Mouse (Mus musculus) heart, embryonic 11.5 days (tissue): ENCODE measurements at regions not wholly inside any gene's neighbourhood (a gene's known extent, or its start where the extent isn't known, plus 50 kb on each side); places are given as distances from the start of the nearest gene placed in this dataset.

ENCODE experiments used
- ATAC-seq: fragments of 200-750 bp; cut with Nextera tagmentation; replicated peaks from 2 replicates; pipeline ENCODE4 v1.8.0; 2017; ENCODE audit warnings: moderate library complexity; ENCODE audit not compliant: insufficient number of reproducible peaks, low FRiP score, low TSS enrichment
- H3K27ac ChIP-seq: fragments of 300-500 bp; sonication (generic); 2 replicates; pipeline ENCODE4 v1.5.1; 2014; ENCODE audit warnings: mild to moderate bottlenecking, low read depth, low read length
- H3K27me3 ChIP-seq: fragments of 300-500 bp; sonication (generic); 2 replicates; pipeline ENCODE4 v1.6.1; 2014; ENCODE audit warnings: mild to moderate bottlenecking, low read length, mixed read lengths; ENCODE audit not compliant: control insufficient read depth, insufficient read depth
- H3K36me3 ChIP-seq: fragments of 300-500 bp; sonication (generic); 2 replicates; pipeline ENCODE4 v1.6.1; 2014; ENCODE audit warnings: mild to moderate bottlenecking, low read length, moderate library complexity, mixed read lengths; ENCODE audit not compliant: control insufficient read depth, insufficient read depth
- H3K4me1 ChIP-seq: fragments of 300-500 bp; sonication (generic); 2 replicates; pipeline ENCODE4 v1.6.1; 2014; ENCODE audit warnings: low read length; ENCODE audit not compliant: control insufficient read depth, insufficient read depth
- H3K4me2 ChIP-seq: fragments of 300-500 bp; sonication (generic); 2 replicates; pipeline ENCODE4 v1.6.1; 2014; ENCODE audit warnings: mild to moderate bottlenecking, moderate library complexity
- H3K4me3 ChIP-seq: fragments of 300-500 bp; sonication (generic); 2 replicates; pipeline ENCODE4 v1.5.1; 2014; ENCODE audit warnings: low read depth, low read length
- H3K9ac ChIP-seq: fragments of 300-500 bp; sonication (generic); 2 replicates; pipeline ENCODE4 v1.6.1; 2014; ENCODE audit warnings: mild to moderate bottlenecking, low read depth, low read length, moderate library complexity
- H3K9me3 ChIP-seq: fragments of 300-500 bp; sonication (generic); replicated peaks from 2 replicates; pipeline ENCODE4 v1.6.1; 2016; ENCODE audit warnings: low read length; ENCODE audit not compliant: control insufficient read depth
- WGBS: fragments of 180-500 bp; shearing (Covaris S2); extraction: QIAGEN DNeasy Blood & Tissue Kit; methylation state at CpG from one replicate; pipeline ENCODE4 v1.1.7; 2014; ENCODE audit not compliant: insufficient replicate concordance; 5-methylcytosine and 5-hydroxymethylcytosine counted together

GRCm38 (mm10) chr13:54311327-54312026, 59.7 kb upstream of the Cplx2 start:
- Histone ChIP-seq H3K4me1 (peaks cover 17% of the 10 kb centered on the region), H3K4me3 (no peak overlapping the region), H3K27ac (no peak overlapping the region), H3K9me3 (no peaks in the 10 kb centered on the region), H3K9ac (no peak overlapping the region), H3K4me2 (no peak overlapping the region), H3K27me3 (no peaks in the 10 kb centered on the region), H3K36me3 (no peaks in the 10 kb centered on the region)
- WGBS, result 79% methylated on average over 4 of the region's 4 CpGs
- ATAC-seq, result no peak

DNA sequence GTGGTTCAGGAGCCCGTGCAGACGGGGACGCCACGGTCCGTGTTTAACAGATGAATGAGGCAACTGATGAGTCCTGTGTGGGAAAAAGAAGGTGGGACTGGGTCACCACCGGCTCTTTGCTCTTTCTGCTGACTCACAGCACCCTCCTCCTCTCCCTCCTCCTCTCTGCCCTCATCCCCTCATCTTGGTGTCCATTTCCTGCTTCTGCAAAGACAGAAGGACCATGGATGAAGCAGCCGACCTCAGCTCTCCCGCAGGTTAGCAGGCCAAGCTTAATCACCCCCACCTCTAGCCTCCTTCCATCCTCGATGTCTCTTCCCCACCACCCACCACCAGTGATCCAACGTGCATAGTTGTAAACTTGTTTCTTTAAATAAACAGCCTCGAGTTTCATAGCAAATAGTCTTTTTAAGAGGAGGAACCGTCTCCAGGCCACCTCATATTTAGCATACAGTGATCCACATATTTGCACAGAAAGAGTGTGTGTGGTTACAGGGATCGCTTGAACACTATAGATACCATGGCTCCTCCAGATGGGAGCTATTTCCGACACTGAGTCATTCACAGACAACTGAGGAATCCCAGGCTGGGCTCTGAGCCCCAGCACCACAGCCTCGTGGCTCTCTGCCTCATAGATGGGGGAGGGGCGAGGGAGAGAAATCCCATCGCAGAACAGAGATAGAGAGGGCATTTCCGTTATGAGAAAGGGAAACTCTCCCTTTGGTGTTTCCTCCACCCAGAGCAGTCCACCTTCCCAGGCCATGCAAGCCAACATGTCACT, 58.6 kb upstream of the Cplx2 start:
- peaks cover 17% of the 10 kb centered on the region for H3K4me1 ChIP-seq
- peak overlapping the region; percentile 67 for H3K27ac ChIP-seq
- H3K4me2 ChIP-seq, result peak overlapping the region; percentile 9
- no peaks in the 10 kb centered on the region for H3K36me3 ChIP-seq
- no peak overlapping the region for H3K9ac ChIP-seq
- 46% methylated on average over 18 of the region's 18 CpGs for WGBS
- ATAC-seq, result peak; percentile 64
- H3K27me3 ChIP-seq, result no peaks in the 10 kb centered on the region
- no peaks in the 10 kb centered on the region for H3K9me3 ChIP-seq
- no peak overlapping the region for H3K4me3 ChIP-seq

DNA sequence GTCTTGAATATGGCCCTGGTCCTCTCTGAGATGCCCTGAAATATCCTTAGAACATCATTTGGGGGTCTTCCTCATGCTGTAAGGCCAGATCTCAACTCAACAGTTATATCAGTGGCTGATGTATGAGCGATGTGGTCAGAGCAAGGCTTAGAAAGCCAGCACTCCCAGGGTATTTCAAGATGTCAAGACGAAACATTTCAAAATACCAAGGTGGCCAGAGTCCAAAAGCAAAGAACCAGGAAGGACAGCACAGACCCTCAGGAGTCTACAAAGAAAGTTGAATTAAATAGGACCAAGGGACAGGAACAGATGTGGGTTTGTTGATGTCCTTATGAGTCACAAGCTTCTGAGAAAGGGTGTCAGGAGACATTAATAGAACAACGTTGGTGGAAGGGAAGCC, 55.8 kb upstream of the Cplx2 start:
- no peak for ATAC-seq
- no peak overlapping the region for H3K27ac ChIP-seq
- H3K27me3 ChIP-seq, result no peaks in the 10 kb centered on the region
- H3K4me3 ChIP-seq, result no peak overlapping the region
- WGBS, result 79% methylated on average over 3 of the region's 3 CpGs
- H3K4me1 ChIP-seq, result peaks cover 19% of the 10 kb centered on the region
- no peak overlapping the region for H3K4me2 ChIP-seq
- no peak overlapping the region for H3K9ac ChIP-seq
- no peaks in the 10 kb centered on the region for H3K9me3 ChIP-seq
- H3K36me3 ChIP-seq, result no peaks in the 10 kb centered on the region

DNA sequence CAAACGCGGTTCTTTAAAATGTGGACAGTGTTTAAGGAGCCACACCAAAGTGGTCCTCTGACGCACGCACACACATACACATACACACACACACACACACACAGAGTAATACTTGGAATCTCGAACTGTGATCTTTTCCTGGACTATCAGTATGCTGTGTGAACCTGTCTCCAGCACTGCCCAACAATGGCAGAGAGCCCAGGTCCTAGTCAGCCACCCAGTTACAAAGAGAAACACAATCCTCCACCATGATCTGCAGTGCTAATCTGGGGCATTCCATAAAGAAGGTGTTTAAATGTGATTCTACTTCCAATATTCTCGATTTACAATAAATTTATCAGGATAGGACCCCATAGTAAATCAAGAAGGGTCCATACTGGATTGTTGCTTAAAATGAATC, 54.2 kb upstream of the Cplx2 start:
- Histone ChIP-seq H3K36me3 (no peaks in the 10 kb centered on the region), H3K27ac (no peak overlapping the region), H3K4me2 (no peak overlapping the region), H3K27me3 (no peaks in the 10 kb centered on the region), H3K9ac (no peak overlapping the region), H3K4me1 (peaks cover 16% of the 10 kb centered on the region), H3K9me3 (no peaks in the 10 kb centered on the region), H3K4me3 (no peak overlapping the region)
- WGBS, result 84% methylated on average over 6 of the region's 6 CpGs
- ATAC-seq, result no peak

DNA sequence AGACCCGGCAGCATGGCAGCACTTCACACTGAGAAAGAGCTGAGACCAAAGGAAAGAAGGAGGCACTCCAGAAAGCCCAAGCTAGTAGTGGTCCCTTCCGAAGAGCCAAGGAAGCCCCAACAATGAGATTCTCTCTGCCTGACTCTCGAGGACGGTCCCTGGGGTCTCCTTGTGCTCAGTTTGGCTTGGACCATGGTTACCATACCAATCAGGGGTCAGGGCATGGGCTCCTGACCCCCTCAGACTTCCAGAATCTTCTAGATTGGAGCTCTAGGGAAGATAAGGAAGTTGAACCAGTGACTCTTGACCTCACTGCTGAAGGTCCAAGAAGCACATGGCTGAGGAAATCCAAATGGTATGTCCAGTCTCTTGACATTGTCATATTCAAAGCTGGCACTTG, 53.0 kb upstream of the Cplx2 start:
- Histone ChIP-seq H3K4me3 (no peak overlapping the region), H3K27ac (no peak overlapping the region), H3K36me3 (no peaks in the 10 kb centered on the region), H3K4me1 (peaks cover 5% of the 10 kb centered on the region; the same call in 1 of the 2 replicates), H3K27me3 (no peaks in the 10 kb centered on the region), H3K9me3 (no peaks in the 10 kb centered on the region), H3K9ac (no peak overlapping the region), H3K4me2 (no peak overlapping the region)
- ATAC-seq, result no peak
- WGBS, result 77% methylated on average over 4 of the region's 4 CpGs

GRCm38 (mm10) chr13:54318601-54319000, 52.5 kb upstream of the Cplx2 start:
- 73% methylated on average over 5 of the region's 5 CpGs for WGBS

GRCm38 (mm10) chr13:54320212-54320611, 50.9 kb upstream of the Cplx2 start:
- Histone ChIP-seq H3K4me3 (no peak overlapping the region), H3K4me1 (0 out of 2 replicates have a peak, but pooled peaks cover 2% of the 10 kb centered on the region), H3K4me2 (no peak overlapping the region), H3K9me3 (no peaks in the 10 kb centered on the region), H3K9ac (no peak overlapping the region), H3K27ac (no peak overlapping the region), H3K36me3 (no peaks in the 10 kb centered on the region), H3K27me3 (no peaks in the 10 kb centered on the region)
- WGBS, result 43% methylated on average over 9 of the region's 9 CpGs
- no peak for ATAC-seq

More at GRCm38 (mm10) chr13:54318601-54319000, 52.5 kb upstream of the Cplx2 start:
- H3K4me1 ChIP-seq, result 0 out of 2 replicates have a peak, but pooled peaks cover 2% of the 10 kb centered on the region
- no peaks in the 10 kb centered on the region for H3K9me3 ChIP-seq
- H3K27me3 ChIP-seq, result no peaks in the 10 kb centered on the region
- H3K36me3 ChIP-seq, result no peaks in the 10 kb centered on the region
- no peak overlapping the region for H3K27ac ChIP-seq
- ATAC-seq, result no peak
- no peak overlapping the region for H3K9ac ChIP-seq
- no peak overlapping the region for H3K4me3 ChIP-seq
- no peak overlapping the region for H3K4me2 ChIP-seq

DNA sequence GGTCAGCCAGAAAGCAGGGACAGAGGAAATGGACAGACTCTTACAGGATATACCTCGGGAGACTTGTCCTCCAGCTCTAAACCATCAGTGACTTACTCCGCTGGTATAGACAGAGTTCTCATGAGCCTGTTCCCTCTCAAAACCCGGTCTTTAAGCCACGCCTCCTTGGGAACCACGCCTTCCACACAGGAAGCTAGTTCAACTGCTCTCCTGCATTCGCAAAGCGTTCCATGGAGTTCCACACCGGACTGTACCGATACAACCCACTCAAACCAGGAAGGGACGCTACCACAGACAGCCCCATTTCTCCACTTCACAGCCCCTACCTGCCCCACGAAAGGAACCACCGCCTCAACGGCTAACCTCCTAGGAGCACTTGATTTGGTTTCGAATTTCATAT, 50.1 kb upstream of the Cplx2 start:
- no peak overlapping the region for H3K27ac ChIP-seq
- H3K4me2 ChIP-seq, result no peak overlapping the region
- no peak overlapping the region for H3K9ac ChIP-seq
- 0 out of 2 replicates have a peak, but pooled peaks cover 2% of the 10 kb centered on the region for H3K4me1 ChIP-seq
- H3K36me3 ChIP-seq, result no peaks in the 10 kb centered on the region
- ATAC-seq, result no peak
- H3K4me3 ChIP-seq, result no peak overlapping the region
- H3K27me3 ChIP-seq, result no peaks in the 10 kb centered on the region
- WGBS, result 65% methylated on average over 14 of the region's 14 CpGs
- H3K9me3 ChIP-seq, result no peaks in the 10 kb centered on the region
